Mouse (Mus musculus): ENCODE results near the gene Lsm7.
A peak's percentile ranks its signal among the peaks of the same experiment; 100 is the strongest.
"Not testable (repeated sequence)": the region's sequence is repeated elsewhere in the genome, so short reads cannot be mapped to it uniquely, and the experiment has no call there.

Lsm7 gene

GRCm38 (mm10) chr10:80832818-80833217 lies 22.2 kb downstream of the Lsm7 start:
- no peak for DNase-seq

DNA sequence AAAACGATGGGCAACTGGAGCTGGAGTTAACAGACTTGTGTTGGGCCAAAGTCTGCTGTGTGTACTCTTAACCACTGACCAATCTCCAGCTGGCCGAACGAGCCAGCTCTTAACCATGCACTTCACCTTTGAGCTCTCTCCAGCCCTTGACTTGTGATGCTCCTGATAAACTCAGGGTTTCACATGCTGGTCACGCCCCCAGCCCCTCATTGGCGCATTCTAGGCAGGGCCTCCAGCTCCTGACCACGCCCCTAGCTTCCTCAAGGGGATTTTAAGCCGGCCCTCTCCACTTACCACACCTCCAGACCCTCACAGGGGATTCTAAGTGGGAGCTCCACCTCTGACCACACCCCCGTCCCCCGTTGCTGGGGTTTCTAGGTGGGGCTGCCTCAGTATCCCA lies 23.9 kb downstream of the Lsm7 start:
- DNase-seq, result peak; percentile 75

DNA sequence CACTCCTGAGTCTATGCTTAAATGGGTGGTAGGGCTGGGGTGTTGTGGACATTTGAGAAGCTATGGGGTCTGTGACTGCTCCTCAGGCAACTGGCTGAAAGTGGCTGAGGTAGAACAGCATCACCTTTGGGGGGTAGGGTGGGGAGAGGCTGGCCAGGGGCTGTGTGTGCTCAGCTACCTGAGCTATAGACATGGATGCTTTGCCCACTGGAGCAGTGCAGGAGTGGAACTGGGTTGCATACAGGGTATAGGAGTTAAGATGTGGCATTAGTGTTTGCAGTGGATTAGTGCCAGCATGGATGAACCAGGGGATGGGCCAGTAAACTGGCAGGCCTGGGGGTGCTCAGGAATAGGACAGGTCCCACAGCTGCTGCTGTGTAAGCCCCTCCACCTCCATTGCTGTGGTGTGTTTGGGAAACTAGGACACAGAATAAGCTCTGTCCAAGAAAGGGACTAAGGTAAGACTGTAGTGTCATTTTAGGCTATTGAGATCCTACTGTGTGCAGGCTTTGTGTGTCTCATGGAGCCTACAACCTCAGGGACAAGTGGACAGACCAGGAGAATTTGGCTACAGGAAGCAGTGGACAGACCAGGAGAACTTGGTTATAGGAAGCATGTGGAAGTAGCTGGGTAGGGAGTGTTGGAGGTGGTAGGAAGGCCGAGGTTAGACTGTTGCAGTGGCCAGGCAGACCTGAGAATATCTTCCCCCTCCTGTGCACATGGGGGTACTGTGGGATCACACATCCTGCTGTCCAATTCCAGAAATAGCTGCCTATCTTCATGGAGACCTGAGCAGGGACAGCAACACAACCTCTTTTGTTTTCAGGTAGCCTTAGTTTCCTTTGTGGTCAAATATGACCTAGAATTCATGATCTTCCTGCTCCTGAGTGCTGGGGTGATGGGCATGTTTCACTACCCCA lies 25.4 kb downstream of the Lsm7 start:
- DNase-seq, result no peak

- not testable (repeated sequence) for DNase-seq
Measured at GRCm38 (mm10) chr10:80828587-80828986, 26.4 kb downstream of the Lsm7 start.

DNA sequence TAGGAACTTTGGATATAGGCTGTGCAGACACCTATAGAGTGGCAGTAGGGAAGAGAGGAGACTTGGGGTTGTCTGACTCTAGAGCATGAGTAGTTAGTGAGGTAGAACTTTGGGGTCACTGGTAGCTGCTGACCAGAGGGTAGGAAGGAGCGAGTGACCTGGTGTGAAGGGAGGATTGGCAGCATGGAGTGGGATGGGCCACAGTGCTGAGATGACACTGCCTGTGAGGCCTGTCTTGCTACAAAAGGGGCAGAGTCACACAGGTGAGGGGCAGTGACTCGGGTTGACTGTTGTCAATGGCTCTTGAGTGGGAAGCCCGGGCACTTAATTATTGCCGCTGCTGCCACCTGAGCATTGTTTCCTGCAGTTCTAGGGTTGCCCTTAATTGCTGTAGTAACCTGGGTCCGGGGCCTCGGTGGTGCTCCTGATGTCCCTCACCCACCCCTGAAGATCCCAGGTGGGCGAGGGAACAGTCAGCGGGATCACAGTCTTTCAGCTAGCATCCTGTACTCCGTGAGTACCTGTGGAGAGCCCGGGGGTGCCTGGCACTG lies 27.1 kb downstream of the Lsm7 start:
- no peak for DNase-seq

DNA sequence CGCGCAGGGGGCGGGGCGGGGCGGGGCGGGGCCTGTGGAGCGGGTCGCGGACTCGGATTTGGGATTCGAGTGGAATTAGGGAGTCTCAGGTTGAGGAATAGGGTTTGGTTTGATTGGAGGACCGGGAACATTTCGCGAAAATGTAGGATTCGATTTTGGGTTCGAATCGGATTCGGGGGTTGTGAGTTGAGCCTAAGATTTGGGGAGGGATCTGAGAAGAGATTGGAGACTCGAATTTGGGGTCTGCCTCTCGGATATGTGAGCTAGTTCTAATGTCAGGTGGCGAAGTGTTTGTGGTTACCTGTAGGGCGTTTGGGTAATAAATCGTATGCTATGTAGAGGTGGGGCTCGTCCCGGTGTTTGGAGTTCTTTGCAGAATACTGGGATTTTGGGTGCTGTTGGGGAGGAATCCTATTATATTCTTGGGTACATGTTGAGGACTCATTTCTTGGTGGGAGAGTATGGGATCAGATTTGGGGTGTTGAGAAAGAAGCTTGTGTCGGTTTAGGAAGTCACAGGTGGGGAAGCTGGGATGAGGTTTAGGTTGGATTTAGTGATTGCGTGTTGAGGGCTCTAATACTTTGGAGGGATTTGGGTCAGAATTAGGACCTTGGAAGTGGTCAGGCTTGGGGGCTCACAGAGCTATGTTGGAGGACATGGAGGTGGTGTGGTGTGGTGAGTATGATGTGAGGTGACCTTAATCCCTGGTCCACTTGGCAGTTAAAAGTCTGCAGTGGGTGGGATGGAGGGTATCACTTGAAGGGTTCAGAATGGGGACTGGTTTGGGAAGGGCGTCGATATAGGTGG lies 27.7 kb downstream of the Lsm7 start:
- DNase-seq, result no peak

GRCm38 (mm10) chr10:80826151-80827062 lies 28.6 kb downstream of the Lsm7 start, which contains the start of gene Oaz1:
TSS of gene Oaz1 (plus strand) at chr10:80826656.
- peak; percentile 98 for DNase-seq

- DNase-seq, result no peak
Measured at GRCm38 (mm10) chr10:80824827-80825226, 30.2 kb downstream of the Lsm7 start.

DNA sequence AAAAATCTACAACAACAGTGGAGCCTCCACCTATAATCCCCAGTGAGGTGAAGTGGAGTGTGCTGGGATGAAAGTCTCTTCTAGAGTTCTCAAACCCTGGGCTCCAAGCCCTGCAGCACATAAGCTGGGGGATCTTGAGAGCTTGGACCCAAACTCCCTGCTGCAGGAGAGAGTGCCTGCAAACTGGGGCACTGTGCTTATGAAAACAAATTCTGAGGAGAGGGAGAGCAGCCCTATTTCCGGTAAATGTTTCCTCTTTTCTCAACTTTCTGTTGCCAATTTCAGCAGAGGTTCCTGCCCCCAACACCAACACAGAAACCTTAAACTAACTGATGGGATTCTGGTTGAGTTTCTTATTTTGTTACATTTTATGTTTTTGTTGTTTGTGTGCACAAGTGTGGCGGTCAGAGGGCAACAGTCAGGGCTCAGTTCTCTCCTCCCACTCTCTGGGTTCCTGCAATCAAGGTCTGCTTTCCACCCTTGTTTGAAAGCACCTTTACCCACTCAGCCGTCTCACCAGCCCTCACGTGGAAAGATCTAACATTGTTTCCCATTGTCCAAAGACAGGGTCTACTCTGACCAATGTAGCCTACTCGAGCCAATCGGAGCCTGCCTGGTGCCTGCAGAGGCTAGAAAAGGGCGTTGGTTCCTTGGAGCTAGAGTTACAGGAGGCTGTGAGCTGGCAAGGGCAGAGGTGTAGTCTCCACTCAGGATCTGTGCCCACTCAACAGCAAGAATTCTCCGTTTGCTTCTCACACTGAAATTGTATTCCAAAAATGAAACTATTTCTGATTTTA lies 31.0 kb downstream of the Lsm7 start:
- peak; percentile 49 for DNase-seq

GRCm38 (mm10) chr10:80823316-80823715 lies 31.7 kb downstream of the Lsm7 start:
- no peak for DNase-seq

DNA sequence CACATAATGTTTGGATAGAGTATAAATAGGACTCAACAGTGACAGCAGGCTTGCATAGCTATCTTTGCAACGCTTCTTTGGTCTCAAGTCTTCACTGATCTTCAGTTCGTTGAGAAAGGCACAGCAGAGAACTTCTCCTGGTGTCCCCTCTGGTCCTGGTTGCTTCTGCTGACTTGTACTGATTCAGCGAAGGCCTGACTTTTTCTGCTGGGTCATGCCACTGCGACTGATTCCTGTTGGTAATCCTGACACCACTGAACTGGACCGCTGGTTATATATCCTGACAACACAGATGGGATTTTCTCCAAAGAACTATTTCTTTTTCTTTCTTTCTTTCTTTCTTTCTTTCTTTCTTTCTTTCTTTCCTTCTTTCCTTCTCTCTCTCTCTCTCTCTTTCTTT lies 32.5 kb downstream of the Lsm7 start:
- DNase-seq, result no peak

DNA sequence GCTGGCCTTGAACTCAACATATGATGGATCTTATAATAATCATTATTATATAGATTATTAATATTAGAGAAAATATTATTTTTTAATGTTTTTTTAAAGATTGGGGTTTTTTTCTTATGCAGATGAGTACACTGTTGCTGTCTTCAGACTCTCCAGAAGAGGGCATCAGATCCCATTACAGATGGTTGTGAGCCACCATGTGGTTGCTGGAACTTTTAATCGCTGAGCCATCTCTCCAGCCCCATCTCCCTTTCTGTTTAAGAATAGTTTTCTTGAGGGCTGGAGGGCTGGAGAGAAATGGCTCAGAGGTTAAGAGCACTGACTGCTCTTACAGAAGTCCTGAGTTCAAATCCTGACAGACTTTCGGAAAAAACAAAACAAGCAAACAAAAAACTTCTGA lies 33.0 kb downstream of the Lsm7 start:
- DNase-seq, result peak; percentile 55

DNA sequence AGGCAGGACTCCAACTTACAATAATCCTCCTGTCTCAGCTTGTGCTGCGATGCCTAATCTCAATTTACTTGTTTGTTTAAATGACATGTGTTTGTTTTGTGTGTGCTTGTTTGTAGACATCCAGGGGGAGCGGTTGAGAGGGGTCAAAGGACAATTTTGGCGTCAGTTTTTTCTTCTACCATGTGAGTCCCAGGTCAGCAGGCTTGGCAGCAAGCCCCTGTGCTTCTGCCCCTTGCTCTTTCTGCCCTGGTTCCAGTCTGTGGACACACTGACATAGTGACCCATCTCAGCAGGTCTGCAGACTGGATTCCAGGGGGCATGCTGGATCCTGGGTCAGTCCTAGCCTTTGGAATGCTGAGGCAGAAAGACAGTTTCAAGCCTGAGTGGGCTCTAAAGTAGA lies 35.6 kb downstream of the Lsm7 start:
- DNase-seq, result no peak

DNA sequence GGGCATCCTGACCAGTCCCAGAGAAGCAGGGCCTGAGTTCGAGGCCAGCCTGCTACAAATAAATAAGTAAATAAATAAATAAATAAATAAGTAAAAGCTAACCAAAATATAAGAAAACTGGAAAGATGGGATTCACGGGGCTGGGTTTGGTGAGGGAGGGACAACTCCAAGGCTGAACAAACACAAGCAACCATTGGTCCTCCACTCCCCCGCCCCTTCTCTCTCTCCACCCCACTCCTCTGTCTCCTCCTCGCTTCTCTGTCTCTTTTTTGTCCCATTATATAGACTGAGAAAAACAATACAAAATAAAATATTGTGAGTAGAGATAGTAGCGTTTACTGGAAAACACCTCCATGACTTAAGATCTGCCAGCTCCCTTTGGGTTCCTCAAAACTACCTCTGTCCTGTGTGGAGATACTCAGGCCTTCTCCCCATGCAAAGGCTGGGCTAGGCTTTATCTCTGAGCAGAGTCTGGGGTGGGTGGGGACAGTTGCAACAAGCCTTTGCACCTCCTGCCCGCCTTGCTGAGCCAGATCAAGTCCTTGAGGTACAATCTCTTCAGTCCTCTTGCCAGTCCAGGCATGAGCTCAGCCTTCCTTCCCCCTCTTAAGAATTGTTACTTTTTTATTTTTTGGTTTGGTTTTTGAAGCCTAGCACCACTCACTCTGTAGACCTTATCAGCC lies 36.3 kb downstream of the Lsm7 start:
- DNase-seq, result no peak

- not testable (repeated sequence) for DNase-seq
Measured at GRCm38 (mm10) chr10:80817955-80818354, 37.1 kb downstream of the Lsm7 start.

DNA sequence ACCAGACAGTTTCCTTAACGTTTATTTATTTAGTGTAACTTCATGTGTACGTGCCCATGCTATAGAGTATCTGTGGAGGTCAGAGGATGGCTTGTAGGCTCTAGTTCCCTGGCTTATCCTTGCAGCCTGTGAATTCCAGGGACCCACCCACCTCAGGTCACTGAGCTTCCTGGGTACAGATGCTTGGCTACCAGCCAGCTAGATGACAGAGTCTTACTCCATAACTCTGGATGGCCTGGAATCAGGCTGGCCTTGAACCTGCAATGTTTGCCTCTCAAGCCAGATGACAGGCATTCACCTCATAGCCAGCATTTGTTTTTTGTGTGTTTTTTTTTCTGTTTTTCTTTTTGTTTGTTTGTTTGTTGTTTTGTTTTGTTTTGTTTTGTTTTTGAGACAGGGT lies 37.8 kb downstream of the Lsm7 start:
- DNase-seq, result no peak

DNA sequence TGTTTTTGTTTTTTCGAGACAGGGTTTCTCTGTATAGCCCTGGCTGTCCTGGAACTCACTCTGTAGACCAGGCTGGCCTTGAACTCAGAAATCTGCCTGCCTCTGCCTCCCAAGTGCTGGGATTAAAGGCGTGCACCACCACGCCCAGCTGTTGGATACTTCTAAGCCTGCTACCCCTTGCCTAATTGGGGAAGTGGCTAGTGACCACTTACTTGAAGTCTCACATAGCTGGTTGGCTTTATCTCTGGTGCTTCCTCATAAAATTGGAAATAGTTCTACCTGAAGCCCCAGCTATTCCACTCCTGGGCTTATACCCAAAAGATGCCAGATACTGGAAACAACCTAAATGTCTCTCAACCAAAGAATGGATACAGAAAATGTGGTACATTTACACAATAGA lies 38.7 kb downstream of the Lsm7 start:
- DNase-seq, result not testable (repeated sequence)

DNA sequence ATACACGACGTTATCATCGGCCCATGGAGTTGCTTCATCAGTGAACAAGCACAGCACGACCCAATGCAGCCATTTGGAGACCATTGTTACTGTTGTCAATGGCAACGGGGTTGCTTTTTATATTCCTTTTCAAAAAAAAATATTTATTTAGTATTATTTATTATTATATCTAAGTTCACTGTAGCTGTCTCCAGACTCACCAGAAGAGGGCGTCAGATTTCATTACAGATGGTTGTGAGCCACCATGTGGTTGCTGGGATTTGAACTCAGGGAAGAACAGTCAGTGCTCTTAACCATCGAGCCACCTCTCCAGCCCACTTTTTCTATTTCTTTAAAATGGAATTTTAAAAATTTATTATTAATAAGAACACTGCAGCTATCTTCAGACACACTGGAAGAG lies 40.2 kb downstream of the Lsm7 start:
- no peak for DNase-seq

- no peak for DNase-seq
Measured at GRCm38 (mm10) chr10:80813366-80813765, 41.6 kb downstream of the Lsm7 start, which contains the start of gene Jsrp1. TSS of gene Jsrp1 (minus strand) at chr10:80813498.

DNA sequence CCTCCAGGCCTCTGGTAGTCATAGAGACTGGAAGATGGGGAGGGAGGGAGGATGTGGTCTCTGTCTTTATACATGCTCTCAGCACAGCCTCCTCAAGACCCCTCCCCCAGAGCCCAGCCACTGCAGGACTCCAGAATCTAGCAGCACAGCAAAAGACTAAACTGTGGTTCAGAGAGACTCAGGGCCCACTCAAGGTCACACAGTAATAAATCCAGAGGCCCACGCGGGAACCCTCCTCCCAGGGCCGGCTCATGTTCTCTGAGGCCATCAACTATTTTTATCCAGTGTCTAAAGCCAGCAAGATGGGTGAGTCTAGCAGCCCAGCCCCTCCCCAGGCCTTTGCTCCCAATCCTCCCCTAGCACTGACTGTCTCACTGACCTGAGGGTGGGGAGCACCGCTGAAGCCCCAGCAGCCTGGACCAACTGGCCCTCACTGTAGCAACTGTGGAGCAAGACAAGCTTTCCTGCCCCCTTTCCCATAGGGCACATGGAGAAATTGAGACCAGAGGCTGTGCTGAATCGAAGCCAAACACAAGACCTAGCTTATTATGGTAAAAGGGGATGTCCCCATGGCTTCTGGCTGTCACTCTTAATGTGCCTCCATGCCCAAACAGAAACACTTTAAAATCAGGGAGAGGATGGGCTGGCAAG lies 42.5 kb downstream of the Lsm7 start:
- DNase-seq, result no peak
